Mouse (Mus musculus): ENCODE results near the gene Igfbp5. TPM values are rescaled to one million over a fixed set of nuclear protein-coding genes. Genes with fewer than 3 reads are reported as not detected.

The Igfbp5 gene
- total and polyA plus RNA-seq, 3 experiments = 0.03 TPM; not detected in 2

GRCm38 (mm10) chr1:72877892-72878291 lies 3.2 kb upstream of the Igfbp5 start:
- H3K4me1 ChIP-seq (ENCODE audit: control insufficient read depth in 1 of 2, insufficient read depth in 2 of 2, low read length in 2 of 2) = no peaks in the 10 kb centered on the region
- TF ChIP-seq MEF2A (IDR thresholded peaks at IDR 0.05; ENCODE audit: extremely low read depth, insufficient replicate concordance, low read depth, low read length, poor library complexity, severe bottlenecking) = no peak
- peak in 1 of 2 experiments; percentile 48; a peak in 2 of 4 replicates for TF ChIP-seq POLR2A (IDR thresholded peaks at IDR 0.05; ENCODE audit: control insufficient read depth in 1 of 2, insufficient read depth in 1 of 2, low read depth in 1 of 2, low read length in 2 of 2, poor library complexity in 1 of 2)
- peak; percentile 60 for TF ChIP-seq RAD21 (IDR thresholded peaks at IDR 0.05; ENCODE audit: low read depth, low read length)
- no peak for TF ChIP-seq GABPA (IDR thresholded peaks at IDR 0.05; ENCODE audit: low read depth, low read length)
- TF ChIP-seq MAX (IDR thresholded peaks at IDR 0.05; ENCODE audit: low read length) = 0 out of 2 replicates have a peak, but pooled peaks have one; percentile 26
- TF ChIP-seq ELF1 (IDR thresholded peaks at IDR 0.05; ENCODE audit: low read depth, low read length) = peak; percentile 56; the same call in 1 of the 2 replicates
- peak; percentile 40 to 67 (median 48) for TF ChIP-seq CTCF (IDR thresholded peaks at IDR 0.05 in 2 of 3, conservative IDR thresholded peaks at IDR 0.05 in 1 of 3; ENCODE audit: control insufficient read depth in 1 of 3, insufficient read depth in 1 of 3, low read depth in 2 of 3, low read length in 3 of 3, poor library complexity in 1 of 3, severe bottlenecking in 1 of 3)
- peak; percentile 51 for TF ChIP-seq SMC3 (IDR thresholded peaks at IDR 0.05; ENCODE audit: low read depth, low read length)
- peak; percentile 38; the same call in 1 of the 2 replicates for TF ChIP-seq HCFC1 (IDR thresholded peaks at IDR 0.05; ENCODE audit: low read depth, low read length)
- no peak for TF ChIP-seq POLR2AphosphoS2 (IDR thresholded peaks at IDR 0.05; ENCODE audit: low read length)
- TF ChIP-seq TBP (IDR thresholded peaks at IDR 0.05; ENCODE audit: low read depth, low read length) = peak; percentile 50; the same call in 1 of the 2 replicates
- no peaks in the 10 kb centered on the region for H3K27me3 ChIP-seq (ENCODE audit: control insufficient read depth in 1 of 2, insufficient read depth in 2 of 2, low read length in 2 of 2)
- peak; percentile 77 for DNase-seq (ENCODE audit: low read depth, low spot score)
- no peak overlapping the region for H3K27ac ChIP-seq (ENCODE audit: control insufficient read depth, low read depth, low read length)
- H3K4me3 ChIP-seq (ENCODE audit: control insufficient read depth in 1 of 2, insufficient read depth in 1 of 2, low read depth in 2 of 2, low read length in 2 of 2) = peak overlapping the region; percentile 25 to 38
- H3K9me3 ChIP-seq (replicated peaks; ENCODE audit: insufficient read depth, low read length) = no peaks in the 10 kb centered on the region
- peak overlapping the region; percentile 39; the same call in 1 of the 2 replicates for H3K9ac ChIP-seq (ENCODE audit: control insufficient read depth, low read depth, low read length, poor library complexity, severe bottlenecking)
- no peaks in the 10 kb centered on the region for H3K79me2 ChIP-seq (ENCODE audit: control insufficient read depth, insufficient read depth, low read length, poor library complexity)
- H3K36me3 ChIP-seq (ENCODE audit: control insufficient read depth in 1 of 2, insufficient read depth in 2 of 2, low read length in 2 of 2) = no peaks in the 10 kb centered on the region

- peak in 1 of 3 experiments; percentile 26; a peak in 1 of 6 replicates for TF ChIP-seq CTCF (IDR thresholded peaks at IDR 0.05 in 2 of 3, conservative IDR thresholded peaks at IDR 0.05 in 1 of 3; ENCODE audit: control insufficient read depth in 1 of 3, insufficient read depth in 1 of 3, low read depth in 2 of 3, low read length in 3 of 3, poor library complexity in 1 of 3, severe bottlenecking in 1 of 3)
- no peak for TF ChIP-seq RCOR1 (IDR thresholded peaks at IDR 0.05; ENCODE audit: low read depth, low read length)
- peak; percentile 9 for TF ChIP-seq RAD21 (IDR thresholded peaks at IDR 0.05; ENCODE audit: low read depth, low read length)
- Histone ChIP-seq H3K9me3 (replicated peaks; ENCODE audit: insufficient read depth, low read length) (no peaks in the 10 kb centered on the region), H3K4me1 (ENCODE audit: control insufficient read depth in 1 of 2, insufficient read depth in 2 of 2, low read length in 2 of 2) (no peaks in the 10 kb centered on the region; a peak in 1 of 4 replicates), H3K27ac (ENCODE audit: control insufficient read depth, low read depth, low read length) (no peak overlapping the region), H3K36me3 (ENCODE audit: control insufficient read depth in 1 of 2, insufficient read depth in 2 of 2, low read length in 2 of 2) (no peaks in the 10 kb centered on the region), H3K79me2 (ENCODE audit: control insufficient read depth, insufficient read depth, low read length, poor library complexity) (no peaks in the 10 kb centered on the region), H3K4me3 (ENCODE audit: control insufficient read depth in 1 of 2, insufficient read depth in 1 of 2, low read depth in 2 of 2, low read length in 2 of 2) (no peak overlapping the region), H3K27me3 (ENCODE audit: control insufficient read depth in 1 of 2, insufficient read depth in 2 of 2, low read length in 2 of 2) (no peaks in the 10 kb centered on the region), H3K9ac (ENCODE audit: control insufficient read depth, low read depth, low read length, poor library complexity, severe bottlenecking) (no peak overlapping the region)
- DNase-seq (ENCODE audit: low read depth, low spot score) = no peak
Measured at GRCm38 (mm10) chr1:72876111-72876510, 1.4 kb upstream of the Igfbp5 start.

- Histone ChIP-seq H3K79me2 (ENCODE audit: control insufficient read depth, insufficient read depth, low read length, poor library complexity) (no peaks in the 10 kb centered on the region), H3K27me3 (ENCODE audit: control insufficient read depth in 1 of 2, insufficient read depth in 2 of 2, low read length in 2 of 2) (no peaks in the 10 kb centered on the region), H3K4me1 (ENCODE audit: control insufficient read depth in 1 of 2, insufficient read depth in 2 of 2, low read length in 2 of 2) (no peaks in the 10 kb centered on the region; a peak in 1 of 4 replicates), H3K9me3 (replicated peaks; ENCODE audit: insufficient read depth, low read length) (no peaks in the 10 kb centered on the region), H3K4me3 (ENCODE audit: control insufficient read depth in 1 of 2, insufficient read depth in 1 of 2, low read depth in 2 of 2, low read length in 2 of 2) (no peak overlapping the region), H3K9ac (ENCODE audit: control insufficient read depth, low read depth, low read length, poor library complexity, severe bottlenecking) (no peak overlapping the region), H3K27ac (ENCODE audit: control insufficient read depth, low read depth, low read length) (no peak overlapping the region), H3K36me3 (ENCODE audit: control insufficient read depth in 1 of 2, insufficient read depth in 2 of 2, low read length in 2 of 2) (no peaks in the 10 kb centered on the region)
- no peak for DNase-seq (ENCODE audit: low read depth, low spot score)
- TF ChIP-seq POLR2AphosphoS5 (IDR thresholded peaks at IDR 0.05; ENCODE audit: borderline replicate concordance, low read depth, low read length) (no peak), USF2 (IDR thresholded peaks at IDR 0.05; ENCODE audit: borderline replicate concordance in 1 of 2, insufficient read depth in 1 of 2, low read depth in 1 of 2, low read length in 2 of 2) (no peak), HCFC1 (IDR thresholded peaks at IDR 0.05; ENCODE audit: low read depth, low read length) (no peak), EP300 (IDR thresholded peaks at IDR 0.05; ENCODE audit: low read depth in 1 of 2, low read length in 2 of 2) (no peak), JUND (IDR thresholded peaks at IDR 0.05; ENCODE audit: low read depth, low read length) (no peak), GATA1 (IDR thresholded peaks at IDR 0.05; ENCODE audit: low read depth, low read length) (no peak), SIN3A (IDR thresholded peaks at IDR 0.05; ENCODE audit: low read length) (no peak), NRF1 (IDR thresholded peaks at IDR 0.05; ENCODE audit: insufficient read depth, low read depth, low read length, poor library complexity, severe bottlenecking) (no peak), ZKSCAN1 (IDR thresholded peaks at IDR 0.05; ENCODE audit: low read depth, low read length) (no peak), USF1 (IDR thresholded peaks at IDR 0.05; ENCODE audit: low read depth, low read length) (no peak), KAT2A (conservative IDR thresholded peaks at IDR 0.05; ENCODE audit: low read depth, low read length) (no peak), E2F4 (IDR thresholded peaks at IDR 0.05; ENCODE audit: borderline replicate concordance, low read depth, low read length) (no peak), TBP (IDR thresholded peaks at IDR 0.05; ENCODE audit: low read depth, low read length) (no peak)
Measured at GRCm38 (mm10) chr1:72875708-72876107, 1.0 kb upstream of the Igfbp5 start.
